Mouse (Mus musculus) liver, embryonic 14.5 days (tissue): ENCODE measurements around the gene Pnpla2. TPM values are rescaled to one million over a fixed set of nuclear protein-coding genes. Genes with fewer than 3 reads are reported as not detected.
A peak's percentile ranks its signal among the peaks of the same experiment; 100 is the strongest.

Experiments
- ATAC-seq: fragments of 200-750 bp; cut with Nextera tagmentation; 2 replicates; pipeline ENCODE4 v1.8.0; 2017; ENCODE audit warnings: moderate number of reproducible peaks, mild to moderate bottlenecking, moderate library complexity; ENCODE audit not compliant: insufficient read depth
- DNase-seq, 3 experiments: peaks; one replicate each; pipeline ENCODE4 v3.0.0-alpha.2; 2012 to 2013; ENCODE audit warnings: low read depth in 3 of 3, low spot score in 3 of 3
- H3K27ac ChIP-seq: fragments of 300-500 bp; sonication (generic); 2 replicates; pipeline ENCODE4 v1.5.1; 2014; ENCODE audit warnings: moderate library complexity, mild to moderate bottlenecking, control low read depth, inconsistent platforms
- H3K27me3 ChIP-seq: fragments of 300-500 bp; sonication (generic); 2 replicates; pipeline ENCODE4 v1.6.1; 2014; ENCODE audit warnings: mild to moderate bottlenecking, low read length, moderate library complexity; ENCODE audit not compliant: control insufficient read depth, insufficient read depth
- H3K36me3 ChIP-seq: fragments of 300-500 bp; sonication (generic); replicated peaks from 2 replicates; pipeline ENCODE4 v1.6.1; 2014; ENCODE audit warnings: low read depth; ENCODE audit not compliant: control insufficient read depth, insufficient read depth
- H3K4me1 ChIP-seq, 2 experiments: fragments of 200-500 bp in 1 of 2; fragments of 300-500 bp in 1 of 2; sonication (generic) in 1 of 2; replicated peaks; 2 replicates each; pipeline ENCODE4 v1.6.1; 2012 to 2014; ENCODE audit warnings: antibody characterized with exemption in 1 of 2, inconsistent platforms in 1 of 2, low read length in 1 of 2; ENCODE audit not compliant: control insufficient read depth in 2 of 2, insufficient read depth in 2 of 2
- H3K4me2 ChIP-seq: fragments of 300-500 bp; sonication (generic); 2 replicates; pipeline ENCODE4 v1.6.1; 2014; ENCODE audit warnings: low read depth, mild to moderate bottlenecking, control low read depth, moderate library complexity
- H3K4me3 ChIP-seq, 2 experiments: fragments of 200-500 bp in 1 of 2; fragments of 300-500 bp in 1 of 2; sonication (generic) in 1 of 2; 2 replicates each; pipeline ENCODE4 v1.5.1; 2012 to 2014; ENCODE audit warnings: low read depth in 2 of 2, low read length in 2 of 2, mild to moderate bottlenecking in 2 of 2, control low read depth in 1 of 2, inconsistent platforms in 1 of 2, moderate library complexity in 1 of 2; ENCODE audit not compliant: insufficient read depth in 1 of 2
- H3K9ac ChIP-seq: fragments of 300-500 bp; sonication (generic); replicated peaks from 2 replicates; pipeline ENCODE4 v1.6.1; 2014; ENCODE audit warnings: mild to moderate bottlenecking, control low read depth, moderate library complexity
- H3K9me3 ChIP-seq: fragments of 300-500 bp; sonication (generic); 2 replicates; pipeline ENCODE4 v1.6.1; 2016; ENCODE audit warnings: low read length, mixed read lengths; ENCODE audit not compliant: control insufficient read depth
- CTCF ChIP-seq: IDR thresholded peaks from 2 replicates; pipeline ENCODE4 v1.5.1; 2016; ENCODE audit warnings: antibody characterized with exemption, low read depth, control low read depth
- EP300 ChIP-seq: IDR thresholded peaks from 2 replicates; pipeline ENCODE4 v1.6.1; 2016; ENCODE audit warnings: antibody characterized with exemption, low read depth
- WGBS: fragments of 180-500 bp; shearing (Covaris S2); extraction: QIAGEN DNeasy Blood & Tissue Kit; methylation state at CpG from one replicate; pipeline ENCODE4 v1.1.7; 2014; ENCODE audit not compliant: insufficient replicate concordance; 5-methylcytosine and 5-hydroxymethylcytosine counted together
- polyA plus RNA-seq, 2 experiments: library from polyadenylated mRNA; depleted of rRNA in 1 of 2; stranded (reverse) in 1 of 2; unstranded in 1 of 2; fragments of >200 nt; fragmentation: Nextera tagmentation in 1 of 2; extraction: Ambion mirVana in 1 of 2; gene quantifications; 2 replicates each; pipeline versions ENCODE4 v1.2.1 to v1.2.3; 2012 to 2014

Gene Pnpla2
- polyA plus RNA-seq, 2 experiments: 6.7 to 9.4 TPM

DNA sequence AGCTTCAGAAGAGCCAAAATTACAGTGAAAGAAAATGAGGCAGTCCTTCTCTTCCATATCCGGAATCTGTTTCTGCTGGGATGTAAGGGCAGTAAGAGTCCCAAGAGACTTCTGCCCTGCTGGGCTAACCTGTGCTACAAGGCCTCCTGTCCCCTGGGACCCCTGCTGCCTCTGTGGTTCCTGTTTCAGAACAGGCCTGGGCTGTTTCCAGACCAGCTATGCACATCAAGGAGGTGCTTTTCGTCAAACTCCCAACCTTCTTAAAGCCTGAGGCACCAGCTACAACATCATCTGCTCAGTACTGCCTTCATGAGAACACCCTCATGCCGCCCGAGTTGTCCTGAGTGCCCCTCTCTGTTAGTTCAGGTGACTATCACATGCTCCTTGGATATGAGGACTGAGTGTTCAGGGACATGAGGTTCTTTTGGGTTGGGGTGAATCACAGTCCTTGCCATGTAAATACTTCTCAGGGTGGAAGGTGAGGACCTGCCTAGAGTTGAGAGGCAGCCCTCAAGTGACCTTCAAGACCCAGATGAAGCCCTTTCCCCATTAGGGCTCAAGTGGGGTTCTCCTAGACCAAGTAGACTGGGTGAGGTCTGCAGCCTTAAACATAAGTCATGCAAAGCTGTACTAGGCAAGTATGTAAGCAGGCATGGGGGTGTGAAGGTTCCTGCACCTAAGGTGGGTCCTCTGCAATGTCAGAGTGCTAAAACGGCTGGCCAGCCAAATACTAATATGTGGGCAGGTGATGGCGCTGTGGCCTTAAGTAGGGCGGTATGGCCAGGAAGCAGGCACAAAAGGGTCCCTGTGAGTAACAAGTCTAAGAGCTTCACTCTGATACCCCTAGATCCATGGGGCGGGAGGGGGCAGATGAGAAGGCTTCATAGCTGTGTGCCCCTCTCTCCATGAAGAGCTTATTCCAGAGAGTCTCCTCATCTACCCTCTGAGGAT, 37.0 kb upstream of the Pnpla2 start:
- 62% methylated on average over 8 of the region's 8 CpGs for WGBS
- H3K4me3 ChIP-seq: no peak overlapping the region
- no peak overlapping the region for H3K4me2 ChIP-seq
- no peak overlapping the region for H3K27ac ChIP-seq
- DNase-seq: no peak
- peaks cover 11 to 12% of the 10 kb centered on the region in 2 experiments for H3K4me1 ChIP-seq
- no peaks in the 10 kb centered on the region for H3K36me3 ChIP-seq
- no peak for TF ChIP-seq EP300
- peak; percentile 44 for TF ChIP-seq CTCF
- H3K9ac ChIP-seq: no peak overlapping the region
- no peaks in the 10 kb centered on the region for H3K27me3 ChIP-seq
- no peak for ATAC-seq
- H3K9me3 ChIP-seq: no peaks in the 10 kb centered on the region

DNA sequence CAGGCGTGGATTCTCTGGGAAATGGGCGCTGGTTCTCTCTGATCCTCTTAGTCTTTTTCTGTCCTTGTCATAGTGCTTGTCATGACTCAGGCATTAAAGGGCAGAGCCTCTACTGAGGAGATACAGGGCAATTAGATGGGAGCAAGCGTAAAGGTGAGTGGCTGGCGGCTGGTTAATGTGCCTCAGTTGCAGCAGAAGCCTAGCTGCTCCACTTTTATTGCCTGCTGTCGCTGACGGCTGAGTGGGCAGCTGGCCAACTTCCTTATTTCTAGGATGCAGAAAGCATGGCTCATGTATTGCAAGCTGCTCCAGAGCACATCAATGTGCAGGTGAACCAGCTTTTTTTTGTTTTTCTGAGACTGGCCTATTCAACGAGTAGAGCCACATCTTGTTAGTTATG, 36.0 kb upstream of the Pnpla2 start:
- Histone ChIP-seq H3K27me3 (no peaks in the 10 kb centered on the region), H3K4me1 (peaks cover 8% of the 10 kb centered on the region in 2 experiments), H3K4me2 (no peak overlapping the region), H3K36me3 (no peaks in the 10 kb centered on the region), H3K4me3 (no peak overlapping the region), H3K9me3 (no peaks in the 10 kb centered on the region), H3K27ac (no peak overlapping the region), H3K9ac (no peak overlapping the region)
- TF ChIP-seq EP300 (no peak), CTCF (no peak)
- no peak for ATAC-seq
- WGBS: 47% methylated on average over 7 of the region's 7 CpGs
- no peak for DNase-seq

DNA sequence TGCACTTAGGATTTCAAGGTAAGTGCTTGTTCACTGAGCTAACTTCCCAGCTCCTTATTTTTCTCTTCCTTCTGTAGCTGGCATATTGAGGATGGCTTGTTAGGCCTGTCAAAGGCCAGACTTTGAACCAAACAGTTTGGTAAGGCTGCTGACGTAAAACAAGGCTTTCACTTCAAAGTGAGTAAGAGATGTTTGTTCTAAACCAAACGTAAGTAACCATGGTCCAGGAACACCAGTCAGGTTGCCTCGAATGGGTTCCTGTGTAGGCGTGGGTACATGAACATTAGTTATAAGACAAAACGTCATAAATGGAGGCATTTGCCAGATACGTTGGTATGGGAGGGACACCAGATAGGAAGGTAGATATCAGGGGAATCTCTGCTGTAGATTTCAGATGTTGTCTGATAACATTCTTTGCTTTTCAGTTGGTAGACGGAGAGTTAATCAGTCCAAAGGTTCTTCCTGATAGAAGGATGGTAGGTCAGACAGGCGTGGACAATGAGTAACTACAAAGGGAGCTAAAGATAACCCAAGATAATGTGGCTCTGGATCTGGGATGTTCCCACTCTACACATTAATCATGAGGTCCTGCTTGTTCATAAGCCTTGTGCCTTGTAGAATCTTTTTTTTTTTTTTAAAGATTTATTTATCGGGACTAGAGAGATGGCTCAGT, 34.8 kb upstream of the Pnpla2 start:
- H3K27ac ChIP-seq: no peak overlapping the region
- no peaks in the 10 kb centered on the region for H3K27me3 ChIP-seq
- 52% methylated on average over 9 of the region's 9 CpGs for WGBS
- H3K4me1 ChIP-seq: no peaks in the 10 kb centered on the region
- DNase-seq: no peak
- no peaks in the 10 kb centered on the region for H3K36me3 ChIP-seq
- H3K4me2 ChIP-seq: no peak overlapping the region
- TF ChIP-seq CTCF (no peak), EP300 (no peak)
- no peaks in the 10 kb centered on the region for H3K9me3 ChIP-seq
- H3K9ac ChIP-seq: no peak overlapping the region
- no peak overlapping the region for H3K4me3 ChIP-seq
- ATAC-seq: peak; percentile 49; the same call in 1 of the 2 replicates

DNA sequence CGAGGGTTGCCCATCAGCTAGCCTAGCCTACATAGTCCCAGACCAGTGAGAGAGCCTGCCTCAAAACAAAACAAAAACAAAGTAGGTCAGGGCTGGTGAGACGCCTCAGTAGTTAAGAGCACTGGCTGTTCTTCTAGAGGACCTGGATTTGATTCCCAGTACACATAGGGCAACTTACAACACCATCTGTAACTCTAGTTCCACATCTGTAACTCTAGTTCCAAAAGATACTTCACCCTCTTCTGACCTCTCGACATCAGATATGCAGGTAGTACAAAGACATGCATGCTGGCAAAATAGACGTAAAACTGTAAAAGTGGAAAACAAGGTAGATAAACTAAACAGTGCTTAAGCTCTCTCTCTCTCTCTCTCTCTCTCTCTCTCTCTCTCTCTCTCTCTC, 31.2 kb upstream of the Pnpla2 start:
- no peak for DNase-seq
- H3K4me1 ChIP-seq: peaks cover 0 to 5% of the 10 kb centered on the region in 2 experiments; a peak in 2 of 4 replicates
- H3K27me3 ChIP-seq: no peaks in the 10 kb centered on the region
- no peak overlapping the region for H3K9ac ChIP-seq
- no peaks in the 10 kb centered on the region for H3K36me3 ChIP-seq
- no peaks in the 10 kb centered on the region for H3K9me3 ChIP-seq
- no peak for ATAC-seq
- no peak overlapping the region for H3K4me3 ChIP-seq
- WGBS: 47% methylated on average over 4 of the region's 4 CpGs
- H3K4me2 ChIP-seq: no peak overlapping the region
- no peak overlapping the region for H3K27ac ChIP-seq
- TF ChIP-seq CTCF: no peak
- no peak for TF ChIP-seq EP300
